Mouse (Mus musculus): ENCODE results near the gene Zfp607a. TPM values are rescaled to one million over a fixed set of nuclear protein-coding genes. Genes with fewer than 3 reads are reported as not detected.
"Not testable (repeated sequence)": the region's sequence is repeated elsewhere in the genome, so short reads cannot be mapped to it uniquely, and the experiment has no call there.

Zfp607a gene
- total RNA-seq (2021): 1 to 10 TPM; 4.1 to 4.2 TPM
- 0.12 and 0.22 TPM in 2 replicates for polyA plus RNA-seq (2012; rRNA removed)
- long read RNA-seq, partial matches to known transcripts: 0 of 3 reads
- long read RNA-seq, other reads (novel, unspliced or antisense): 1 of 3 reads

- DNase-seq: no peak
Observed at GRCm38 (mm10) chr7:27857227-27857626, at the start of gene Zfp607a. Zfp607a (plus strand) TSS chr7:27857527.

GRCm38 (mm10) chr7:27818526-27819110 lies 38.7 kb upstream of the Zfp607a start:
- DNase-seq: no peak

GRCm38 (mm10) chr7:27822611-27823010 lies 34.7 kb upstream of the Zfp607a start:
- no peak for DNase-seq

GRCm38 (mm10) chr7:27834131-27834530 lies 23.2 kb upstream of the Zfp607a start:
- DNase-seq: no peak

GRCm38 (mm10) chr7:27837896-27838295 lies 19.4 kb upstream of the Zfp607a start:
- DNase-seq: no peak

- DNase-seq: peak; percentile 92
Observed at GRCm38 (mm10) chr7:27838323-27839249, 18.7 kb upstream of the Zfp607a start, which contains the start of gene Zfp59. Zfp59 (plus strand) TSS chr7:27838607.

GRCm38 (mm10) chr7:27839596-27839995 lies 17.7 kb upstream of the Zfp607a start:
- DNase-seq: no peak

- DNase-seq: no peak
Observed at GRCm38 (mm10) chr7:27840104-27840503, 17.2 kb upstream of the Zfp607a start.

GRCm38 (mm10) chr7:27859301-27860251 lies 2.2 kb downstream of the Zfp607a start:
- peak; percentile 16 for DNase-seq

- peak; percentile 90 for DNase-seq
Observed at GRCm38 (mm10) chr7:27860396-27861235, 3.3 kb downstream of the Zfp607a start.

- not testable (repeated sequence) for DNase-seq
Observed at GRCm38 (mm10) chr7:27862578-27862977, 5.3 kb downstream of the Zfp607a start.

- DNase-seq: no peak
Observed at GRCm38 (mm10) chr7:27881721-27882120, 24.4 kb downstream of the Zfp607a start.

- DNase-seq: no peak
Observed at GRCm38 (mm10) chr7:27900601-27901000, 43.3 kb downstream of the Zfp607a start.

GRCm38 (mm10) chr7:27905061-27905848 lies 47.9 kb downstream of the Zfp607a start:
- no peak for DNase-seq

- DNase-seq: not testable (repeated sequence)
Observed at GRCm38 (mm10) chr7:27910952-27911351, 53.6 kb downstream of the Zfp607a start.

GRCm38 (mm10) chr7:27927041-27927440 lies 69.7 kb downstream of the Zfp607a start:
- DNase-seq: not testable (repeated sequence)

- DNase-seq: peak; percentile 78
Observed at GRCm38 (mm10) chr7:27928818-27929695, 71.7 kb downstream of the Zfp607a start, which contains the start of gene Zfp974. Zfp974 (minus strand) TSS chr7:27929460.

All from adrenal gland, adult 2 months (tissue).